Mouse (Mus musculus): ENCODE results near the gene Ehd3. TPM values are rescaled to one million over a fixed set of nuclear protein-coding genes. Genes with fewer than 3 reads are reported as not detected.
"Not testable (repeated sequence)": the region's sequence is repeated elsewhere in the genome, so short reads cannot be mapped to it uniquely, and the experiment has no call there.

Gene Ehd3
- polyA plus RNA-seq, 1 experiment from 2014 or later = 5.8 TPM

- Histone ChIP-seq H3K4me1 (no peaks in the 10 kb centered on the region), H3K4me2 (replicated peaks) (no peak overlapping the region), H3K4me3 (no peak overlapping the region), H3K9me3 (no peaks in the 10 kb centered on the region), H3K27me3 (no peaks in the 10 kb centered on the region), H3K36me3 (peaks cover 21% of the 10 kb centered on the region), H3K9ac (no peak overlapping the region), H3K27ac (no peak overlapping the region)
- ATAC-seq (ENCODE audit: low FRiP score, low read depth) = no peak
- whole genome bisulfite sequencing = 54% methylated on average over 4 of the region's 4 CpGs
Observed at GRCm38 (mm10) chr17:73831427-73831826, 27.5 kb downstream of the Ehd3 start.

- no peak overlapping the region for H3K27ac ChIP-seq
- peaks cover 10% of the 10 kb centered on the region for H3K36me3 ChIP-seq
- ATAC-seq (ENCODE audit: low FRiP score, low read depth) = no peak
- no peaks in the 10 kb centered on the region for H3K4me1 ChIP-seq
- no peaks in the 10 kb centered on the region for H3K27me3 ChIP-seq
- H3K9ac ChIP-seq = no peak overlapping the region
- H3K4me2 ChIP-seq (replicated peaks) = no peak overlapping the region
- no peak overlapping the region for H3K4me3 ChIP-seq
- H3K9me3 ChIP-seq = no peaks in the 10 kb centered on the region
- WGBS = 94% methylated on average over 1 of the region's 1 CpGs
Observed at GRCm38 (mm10) chr17:73832901-73833300, 29.0 kb downstream of the Ehd3 start.

DNA sequence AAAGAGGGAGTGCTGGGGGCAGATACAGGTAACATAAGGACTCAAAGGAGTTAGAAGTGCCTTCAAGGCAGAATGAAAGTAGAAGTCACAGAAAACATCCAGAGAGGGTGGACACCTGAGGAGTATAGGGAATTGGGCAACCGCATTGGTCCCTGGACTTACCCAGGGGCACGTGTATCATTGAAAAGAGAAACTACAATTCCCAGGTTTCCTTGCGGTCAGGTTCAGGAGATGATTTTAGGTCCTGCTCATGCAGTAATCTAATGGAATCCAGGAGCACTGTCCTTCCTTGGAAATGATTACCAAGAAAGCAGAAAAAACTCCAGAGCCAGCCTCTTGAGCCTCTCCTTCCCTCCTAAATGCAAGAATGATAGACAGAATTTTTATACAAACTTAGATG, 29.5 kb downstream of the Ehd3 start:
- H3K27ac ChIP-seq = no peak overlapping the region
- no peak overlapping the region for H3K4me2 ChIP-seq (replicated peaks)
- no peak overlapping the region for H3K4me3 ChIP-seq
- no peak overlapping the region for H3K9ac ChIP-seq
- WGBS = 74% methylated on average over 3 of the region's 3 CpGs
- ATAC-seq (ENCODE audit: low FRiP score, low read depth) = no peak
- H3K9me3 ChIP-seq = no peaks in the 10 kb centered on the region
- no peaks in the 10 kb centered on the region for H3K4me1 ChIP-seq
- H3K36me3 ChIP-seq = peaks cover 5% of the 10 kb centered on the region
- no peaks in the 10 kb centered on the region for H3K27me3 ChIP-seq

DNA sequence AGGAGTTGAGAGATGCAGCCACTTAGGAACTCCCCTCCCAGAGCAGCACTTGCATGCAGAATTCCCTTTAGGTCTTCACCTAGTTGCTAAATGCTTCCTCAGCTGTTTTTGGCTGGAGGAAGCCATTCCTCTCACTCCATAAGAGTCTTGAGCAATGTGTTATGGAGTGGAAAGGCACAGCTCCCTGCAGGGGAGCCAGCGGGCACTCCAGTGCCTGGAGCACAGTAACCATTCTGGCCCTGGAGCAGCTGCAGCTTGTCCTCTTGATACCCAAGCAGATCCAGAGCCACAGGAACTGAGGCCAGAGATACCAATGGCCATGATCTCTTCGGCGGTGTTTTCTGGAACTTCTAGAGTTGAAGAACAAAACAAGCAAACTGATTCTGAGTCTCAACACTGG, 32.7 kb downstream of the Ehd3 start:
- no peak overlapping the region for H3K4me2 ChIP-seq (replicated peaks)
- no peak overlapping the region for H3K4me3 ChIP-seq
- 92% methylated on average over 3 of the region's 3 CpGs for WGBS
- H3K9ac ChIP-seq = no peak overlapping the region
- H3K9me3 ChIP-seq = no peaks in the 10 kb centered on the region
- H3K27ac ChIP-seq = no peak overlapping the region
- no peaks in the 10 kb centered on the region for H3K4me1 ChIP-seq
- ATAC-seq (ENCODE audit: low FRiP score, low read depth) = no peak
- no peaks in the 10 kb centered on the region for H3K27me3 ChIP-seq
- no peaks in the 10 kb centered on the region for H3K36me3 ChIP-seq

- Histone ChIP-seq H3K36me3 (no peaks in the 10 kb centered on the region), H3K4me1 (no peaks in the 10 kb centered on the region), H3K27me3 (no peaks in the 10 kb centered on the region), H3K9me3 (no peaks in the 10 kb centered on the region), H3K9ac (no peak overlapping the region), H3K4me3 (no peak overlapping the region), H3K4me2 (replicated peaks) (no peak overlapping the region), H3K27ac (no peak overlapping the region)
- ATAC-seq (ENCODE audit: low FRiP score, low read depth) = no peak
- WGBS = 92% methylated on average over 4 of the region's 4 CpGs
Observed at GRCm38 (mm10) chr17:73837244-73837643, 33.3 kb downstream of the Ehd3 start.

DNA sequence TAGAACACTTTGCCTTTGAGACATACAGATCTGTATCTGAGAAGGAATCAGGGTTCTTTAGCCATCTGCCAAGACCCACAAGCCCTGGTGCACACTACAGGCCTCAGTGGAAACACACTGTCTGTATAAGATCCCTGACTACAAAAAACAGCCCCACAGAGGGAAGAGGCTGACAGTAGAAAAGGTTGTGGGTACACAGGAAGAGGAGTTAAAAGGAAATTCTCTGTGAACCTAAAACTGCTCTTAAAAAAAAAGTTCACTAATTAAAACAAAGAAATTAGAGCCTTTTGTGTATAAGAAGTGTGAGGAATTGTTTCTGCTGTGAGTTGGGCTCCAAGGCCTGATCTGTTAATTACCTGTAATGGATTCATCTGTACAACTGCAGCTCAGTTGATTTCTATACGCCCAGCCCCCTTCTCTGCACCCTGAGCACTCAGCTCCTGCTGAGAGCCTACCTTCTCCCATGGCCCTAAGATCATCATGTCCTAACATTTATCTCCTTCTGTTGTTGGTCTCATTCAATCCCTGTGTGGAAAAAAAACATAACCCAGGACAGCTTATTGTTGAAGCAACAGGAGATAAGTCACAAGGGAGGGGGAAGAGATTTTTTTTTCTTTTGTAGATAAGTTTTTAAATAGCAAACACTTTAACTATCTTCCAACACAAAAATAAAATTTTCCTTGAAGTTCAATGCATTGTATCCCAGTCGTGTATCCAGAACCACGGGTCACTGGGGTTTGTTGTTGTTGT, 35.3 kb downstream of the Ehd3 start:
- 69% methylated on average over 3 of the region's 3 CpGs for WGBS

DNA sequence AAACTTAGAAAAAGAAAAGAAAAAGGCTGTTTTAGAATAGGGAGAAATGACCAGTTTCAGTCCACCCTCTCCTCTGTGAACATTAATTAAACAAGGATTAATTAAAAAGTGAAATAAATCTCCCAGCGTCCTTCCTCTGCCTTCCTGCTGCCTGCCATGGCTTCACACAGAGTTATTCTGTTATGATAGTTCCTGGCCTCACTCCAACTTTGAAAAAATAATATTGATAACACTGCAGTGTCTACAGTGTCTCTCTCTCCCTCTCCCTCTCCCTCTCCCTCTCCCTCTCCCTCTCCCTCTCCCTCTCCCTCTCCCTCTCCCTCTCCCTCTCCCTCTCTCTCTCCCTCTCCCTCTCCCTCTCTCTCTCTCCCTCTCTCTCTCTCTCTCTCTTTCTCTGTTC, 35.9 kb downstream of the Ehd3 start:
- not testable (repeated sequence) for H3K9me3 ChIP-seq; H3K9ac ChIP-seq; H3K36me3 ChIP-seq; H3K27ac ChIP-seq; H3K27me3 ChIP-seq; H3K4me1 ChIP-seq; ATAC-seq (ENCODE audit: low FRiP score, low read depth); H3K4me2 ChIP-seq (replicated peaks); H3K4me3 ChIP-seq
- WGBS = 64% methylated on average over 1 of the region's 1 CpGs

More for the DNA sequence above, 35.3 kb downstream of the Ehd3 start:
- Histone ChIP-seq H3K27ac (no peak overlapping the region), H3K4me3 (no peak overlapping the region), H3K4me1 (no peaks in the 10 kb centered on the region), H3K4me2 (replicated peaks) (no peak overlapping the region), H3K36me3 (no peaks in the 10 kb centered on the region), H3K9ac (no peak overlapping the region), H3K27me3 (no peaks in the 10 kb centered on the region), H3K9me3 (no peaks in the 10 kb centered on the region)
- ATAC-seq (ENCODE audit: low FRiP score, low read depth) = no peak

DNA sequence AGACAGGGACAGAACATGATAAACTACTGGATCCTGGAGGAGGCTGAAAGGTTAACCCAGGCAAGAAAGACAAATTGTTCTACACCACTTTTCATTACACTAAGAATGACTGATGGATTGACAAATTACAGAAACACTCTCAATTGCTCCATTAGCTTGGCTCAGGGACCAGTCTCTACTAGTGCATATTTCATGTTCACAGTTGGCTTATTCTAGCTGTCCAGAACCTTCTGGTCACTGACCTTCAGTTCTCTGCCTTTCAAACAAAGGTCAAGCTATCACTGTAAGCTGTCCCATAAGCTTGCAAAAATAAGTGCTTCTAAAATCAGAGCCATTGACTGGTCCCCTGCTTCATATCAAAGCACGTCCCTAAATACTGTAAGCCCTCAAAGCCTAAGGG, 39.0 kb downstream of the Ehd3 start:
- 60% methylated on average over 1 of the region's 1 CpGs for WGBS
- no peaks in the 10 kb centered on the region for H3K36me3 ChIP-seq
- no peak overlapping the region for H3K9ac ChIP-seq
- H3K9me3 ChIP-seq = no peaks in the 10 kb centered on the region
- H3K4me3 ChIP-seq = no peak overlapping the region
- no peak overlapping the region for H3K4me2 ChIP-seq (replicated peaks)
- no peak overlapping the region for H3K27ac ChIP-seq
- no peaks in the 10 kb centered on the region for H3K4me1 ChIP-seq
- no peak for ATAC-seq (ENCODE audit: low FRiP score, low read depth)
- no peaks in the 10 kb centered on the region for H3K27me3 ChIP-seq

DNA sequence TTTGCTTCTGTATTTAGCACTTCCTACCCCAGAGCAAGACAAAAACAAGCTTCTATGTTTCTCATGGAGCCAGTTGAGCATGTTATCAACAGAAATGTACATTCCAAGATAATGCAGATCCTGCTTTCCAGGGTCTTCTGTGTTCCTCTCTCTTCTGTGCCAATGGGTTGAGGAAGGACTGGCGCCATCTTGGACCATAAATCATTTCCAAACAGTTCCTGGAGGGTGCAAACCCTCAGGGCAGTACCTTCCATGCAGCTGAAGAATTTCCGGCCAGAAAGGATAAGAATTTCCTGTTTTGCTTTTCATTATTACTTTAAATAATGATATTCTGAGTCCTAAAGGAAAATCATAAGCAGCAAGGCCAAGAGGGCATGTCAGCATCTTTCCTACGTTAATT, 41.7 kb downstream of the Ehd3 start:
- no peak for ATAC-seq (ENCODE audit: low FRiP score, low read depth)
- Histone ChIP-seq H3K4me2 (replicated peaks) (no peak overlapping the region), H3K4me3 (no peak overlapping the region), H3K9ac (no peak overlapping the region), H3K36me3 (no peaks in the 10 kb centered on the region), H3K27ac (no peak overlapping the region), H3K4me1 (no peaks in the 10 kb centered on the region), H3K27me3 (no peaks in the 10 kb centered on the region), H3K9me3 (no peaks in the 10 kb centered on the region)
- 72% methylated on average over 3 of the region's 3 CpGs for WGBS

GRCm38 (mm10) chr17:73847399-73847798, 43.5 kb downstream of the Ehd3 start:
- no peak overlapping the region for H3K4me3 ChIP-seq
- H3K9ac ChIP-seq = no peak overlapping the region
- H3K4me2 ChIP-seq (replicated peaks) = no peak overlapping the region
- no peak for ATAC-seq (ENCODE audit: low FRiP score, low read depth)
- H3K27me3 ChIP-seq = no peaks in the 10 kb centered on the region
- WGBS = 84% methylated on average over 1 of the region's 1 CpGs
- no peak overlapping the region for H3K27ac ChIP-seq
- H3K4me1 ChIP-seq = no peaks in the 10 kb centered on the region
- no peaks in the 10 kb centered on the region for H3K9me3 ChIP-seq
- H3K36me3 ChIP-seq = no peaks in the 10 kb centered on the region

DNA sequence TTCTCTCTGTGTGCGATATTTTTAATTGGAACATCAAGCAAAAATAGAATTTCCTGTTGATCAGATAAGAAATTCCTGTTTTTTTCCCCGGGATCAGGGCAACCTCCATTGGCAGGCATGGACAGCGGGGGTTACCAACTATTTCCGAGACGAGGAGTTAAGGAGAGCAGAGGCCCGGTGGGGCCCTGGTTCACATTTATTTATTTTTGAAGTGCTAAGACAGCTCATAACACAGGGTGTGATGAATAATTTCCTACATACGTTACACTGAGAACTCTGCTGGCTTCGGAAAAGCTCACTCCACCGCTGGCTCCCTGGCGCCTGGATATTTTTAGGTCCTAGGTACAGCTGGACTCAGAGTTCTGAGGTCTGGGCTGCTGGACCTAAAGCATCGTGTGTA, 49.1 kb downstream of the Ehd3 start:
- H3K4me2 ChIP-seq (replicated peaks) = no peak overlapping the region
- H3K27ac ChIP-seq = no peak overlapping the region
- H3K36me3 ChIP-seq = no peaks in the 10 kb centered on the region
- no peak for ATAC-seq (ENCODE audit: low FRiP score, low read depth)
- no peak overlapping the region for H3K9ac ChIP-seq
- 77% methylated on average over 11 of the region's 11 CpGs for WGBS
- no peaks in the 10 kb centered on the region; the same call in 1 of the 2 replicates for H3K9me3 ChIP-seq
- H3K4me1 ChIP-seq = no peaks in the 10 kb centered on the region
- H3K27me3 ChIP-seq = no peaks in the 10 kb centered on the region
- no peak overlapping the region for H3K4me3 ChIP-seq

GRCm38 (mm10) chr17:73853717-73854116, 49.8 kb downstream of the Ehd3 start:
- H3K9ac ChIP-seq = no peak overlapping the region
- ATAC-seq (ENCODE audit: low FRiP score, low read depth) = no peak
- H3K4me2 ChIP-seq (replicated peaks) = no peak overlapping the region
- H3K4me1 ChIP-seq = no peaks in the 10 kb centered on the region
- H3K27me3 ChIP-seq = no peaks in the 10 kb centered on the region
- no peak overlapping the region for H3K27ac ChIP-seq
- no peaks in the 10 kb centered on the region; the same call in 1 of the 2 replicates for H3K9me3 ChIP-seq
- 66% methylated on average over 4 of the region's 4 CpGs for WGBS
- no peak overlapping the region for H3K4me3 ChIP-seq
- H3K36me3 ChIP-seq = no peaks in the 10 kb centered on the region

DNA sequence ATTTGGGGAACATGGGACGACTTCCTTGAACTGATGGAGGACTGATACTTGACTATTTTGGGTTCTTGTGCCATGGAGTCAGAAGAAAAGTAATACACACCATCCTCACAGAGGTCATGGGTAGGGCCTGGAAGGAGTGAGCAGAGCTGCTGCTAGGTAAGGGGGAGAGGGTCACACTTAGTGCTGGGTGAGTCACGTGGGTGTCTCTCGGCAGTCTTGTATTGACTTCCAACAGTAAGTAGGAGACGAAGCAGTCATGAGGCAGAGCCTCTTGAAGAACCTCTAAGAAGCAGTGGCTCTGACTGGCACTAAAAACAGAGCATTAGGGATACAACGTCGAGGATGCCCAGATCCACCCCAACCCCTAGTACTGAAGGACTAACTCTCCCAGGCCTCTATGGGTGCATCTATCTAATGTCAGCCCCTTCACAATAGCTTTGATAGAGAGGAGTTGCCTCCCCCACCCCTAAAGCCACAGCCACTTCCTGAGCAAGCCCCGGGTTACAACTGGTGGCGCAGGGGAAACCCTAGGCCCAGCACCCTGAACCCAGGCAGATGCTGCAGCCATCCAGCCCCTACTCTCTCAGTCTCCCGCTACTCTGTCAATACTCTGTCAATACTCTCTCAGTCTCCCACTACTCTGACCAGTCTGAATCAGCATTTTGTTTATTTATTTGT, 65.2 kb downstream of the Ehd3 start:
- Histone ChIP-seq H3K4me2 (replicated peaks) (no peak overlapping the region), H3K9ac (no peak overlapping the region), H3K4me1 (no peaks in the 10 kb centered on the region), H3K27ac (no peak overlapping the region), H3K9me3 (0 out of 2 replicates have a peak, but pooled peaks cover under 1% of the 10 kb centered on the region), H3K36me3 (no peaks in the 10 kb centered on the region), H3K27me3 (no peaks in the 10 kb centered on the region), H3K4me3 (no peak overlapping the region)
- no peak for ATAC-seq (ENCODE audit: low FRiP score, low read depth)
- 95% methylated on average over 9 of the region's 9 CpGs for WGBS

Measured in limb, embryonic 13.5 days (tissue).